Mouse (Mus musculus) limb, embryonic 12.5 days (tissue): ENCODE data around the gene P4ha2. TPM values are rescaled to one million over a fixed set of nuclear protein-coding genes. Genes with fewer than 3 reads are reported as not detected.

ENCODE experiments used
- ATAC-seq: fragments of 200-750 bp; cut with Nextera tagmentation; 2 replicates; pipeline ENCODE4 v1.8.0; 2017; ENCODE audit warnings: low read depth, moderate TSS enrichment; ENCODE audit not compliant: insufficient number of reproducible peaks, insufficient read depth, low FRiP score, low TSS enrichment
- H3K27ac ChIP-seq: fragments of 300-500 bp; sonication (generic); 2 replicates; pipeline ENCODE4 v1.5.1; 2016; ENCODE audit warnings: mild to moderate bottlenecking, moderate library complexity
- H3K27me3 ChIP-seq: fragments of 300-500 bp; sonication (generic); 2 replicates; pipeline ENCODE4 v1.6.1; 2016; ENCODE audit warnings: mild to moderate bottlenecking, moderate library complexity
- H3K36me3 ChIP-seq: fragments of 300-500 bp; sonication (generic); 2 replicates; pipeline ENCODE4 v1.6.1; 2016; ENCODE audit warnings: mild to moderate bottlenecking, moderate library complexity
- H3K4me1 ChIP-seq: fragments of 300-500 bp; sonication (generic); replicated peaks from 2 replicates; pipeline ENCODE4 v1.6.1; 2016
- H3K4me2 ChIP-seq: fragments of 300-500 bp; sonication (generic); 2 replicates; pipeline ENCODE4 v1.6.1; 2016; ENCODE audit warnings: mild to moderate bottlenecking, moderate library complexity
- H3K4me3 ChIP-seq: fragments of 300-500 bp; sonication (generic); replicated peaks from 2 replicates; pipeline ENCODE4 v1.5.1; 2016; ENCODE audit warnings: mild to moderate bottlenecking
- H3K9ac ChIP-seq: fragments of 300-500 bp; sonication (generic); replicated peaks from 2 replicates; pipeline ENCODE4 v1.6.1; 2016; ENCODE audit warnings: mild to moderate bottlenecking, moderate library complexity
- H3K9me3 ChIP-seq: fragments of 300-500 bp; sonication (generic); 2 replicates; pipeline ENCODE4 v1.6.1; 2016; ENCODE audit warnings: mild to moderate bottlenecking, moderate library complexity
- WGBS: fragments of 180-500 bp; shearing (Covaris S2); methylation state at CpG from one replicate; pipeline ENCODE4 v1.1.7; 2016; 5-methylcytosine and 5-hydroxymethylcytosine counted together
- polyA plus RNA-seq: library from polyadenylated mRNA; unstranded; fragments of >200 nt; fragmentation: Nextera tagmentation; extraction: Ambion mirVana; gene quantifications from 2 replicates; pipeline ENCODE4 v1.2.1, GENCODE M21; 2016

Gene P4ha2
- polyA plus RNA-seq, 1 experiment from 2014 or later = 52.7 TPM

DNA sequence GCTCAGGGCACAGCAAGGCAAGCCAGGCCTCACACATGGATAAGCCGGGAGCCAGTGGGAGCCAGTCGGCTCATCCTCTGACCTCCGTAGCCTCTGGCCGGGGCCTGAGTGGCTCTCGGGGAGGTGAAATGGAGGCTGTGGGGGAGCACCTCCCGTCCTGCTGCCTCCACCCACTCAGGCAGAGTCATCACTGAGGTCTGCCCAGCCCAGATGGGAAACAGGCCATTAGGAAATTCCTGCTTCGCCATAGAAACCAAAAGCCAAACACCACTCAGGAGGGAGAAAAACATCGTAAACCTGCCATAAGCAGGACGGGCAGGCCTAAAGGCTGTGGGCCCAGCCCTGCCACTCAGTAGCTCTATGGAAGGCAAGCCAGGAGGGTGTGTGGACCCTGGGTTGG, 39.6 kb upstream of the P4ha2 start:
- peak; percentile 60 for ATAC-seq
- peaks cover 92% of the 10 kb centered on the region for H3K4me1 ChIP-seq
- no peak overlapping the region for H3K4me3 ChIP-seq
- H3K27ac ChIP-seq = peak overlapping the region; percentile 94
- no peaks in the 10 kb centered on the region for H3K9me3 ChIP-seq
- peak overlapping the region; percentile 37 for H3K4me2 ChIP-seq
- H3K9ac ChIP-seq = peak overlapping the region; percentile 31; the same call in 1 of the 2 replicates
- H3K27me3 ChIP-seq = no peaks in the 10 kb centered on the region
- 4% methylated on average over 9 of the region's 9 CpGs for WGBS
- H3K36me3 ChIP-seq = peaks cover 60% of the 10 kb centered on the region

DNA sequence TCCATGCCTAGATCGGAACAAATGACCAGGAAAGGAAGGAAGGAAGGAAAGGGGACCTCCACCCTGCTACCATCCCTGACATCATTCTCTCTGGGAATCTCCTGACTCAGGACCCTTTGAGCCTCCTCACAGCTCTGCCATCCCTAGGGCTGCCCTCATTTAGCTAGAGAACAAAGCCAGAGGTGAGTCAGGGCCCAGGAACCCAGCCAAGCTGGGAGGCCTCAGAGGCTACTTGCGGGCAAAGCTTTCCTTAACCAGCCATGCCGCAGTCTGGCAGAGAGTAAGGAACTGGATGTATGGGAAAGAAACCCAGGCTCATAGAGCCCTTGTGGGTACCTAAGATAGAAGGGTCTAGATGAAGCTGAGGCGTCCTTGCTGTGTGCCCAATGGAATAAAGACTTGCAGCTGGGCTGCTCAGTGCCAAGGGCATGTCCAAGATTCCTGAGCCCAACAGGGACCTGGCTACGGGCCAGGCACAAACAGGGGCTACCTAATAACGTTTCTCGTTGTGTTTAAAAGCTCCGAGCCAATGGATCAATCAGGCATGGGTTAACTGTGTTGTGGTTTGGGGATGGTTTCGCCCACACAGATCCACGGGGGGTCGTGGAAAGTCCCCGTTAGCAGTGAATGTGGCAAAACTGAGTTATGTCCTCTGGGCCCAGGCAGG, 37.7 kb upstream of the P4ha2 start:
- Histone ChIP-seq H3K36me3 (peaks cover 54% of the 10 kb centered on the region), H3K4me1 (peaks cover 98% of the 10 kb centered on the region), H3K4me3 (no peak overlapping the region), H3K27ac (peak overlapping the region; percentile 94), H3K9ac (no peak overlapping the region; the same call in 1 of the 2 replicates), H3K4me2 (no peak overlapping the region), H3K27me3 (no peaks in the 10 kb centered on the region), H3K9me3 (no peaks in the 10 kb centered on the region)
- WGBS = 65% methylated on average over 12 of the region's 12 CpGs
- ATAC-seq = no peak

DNA sequence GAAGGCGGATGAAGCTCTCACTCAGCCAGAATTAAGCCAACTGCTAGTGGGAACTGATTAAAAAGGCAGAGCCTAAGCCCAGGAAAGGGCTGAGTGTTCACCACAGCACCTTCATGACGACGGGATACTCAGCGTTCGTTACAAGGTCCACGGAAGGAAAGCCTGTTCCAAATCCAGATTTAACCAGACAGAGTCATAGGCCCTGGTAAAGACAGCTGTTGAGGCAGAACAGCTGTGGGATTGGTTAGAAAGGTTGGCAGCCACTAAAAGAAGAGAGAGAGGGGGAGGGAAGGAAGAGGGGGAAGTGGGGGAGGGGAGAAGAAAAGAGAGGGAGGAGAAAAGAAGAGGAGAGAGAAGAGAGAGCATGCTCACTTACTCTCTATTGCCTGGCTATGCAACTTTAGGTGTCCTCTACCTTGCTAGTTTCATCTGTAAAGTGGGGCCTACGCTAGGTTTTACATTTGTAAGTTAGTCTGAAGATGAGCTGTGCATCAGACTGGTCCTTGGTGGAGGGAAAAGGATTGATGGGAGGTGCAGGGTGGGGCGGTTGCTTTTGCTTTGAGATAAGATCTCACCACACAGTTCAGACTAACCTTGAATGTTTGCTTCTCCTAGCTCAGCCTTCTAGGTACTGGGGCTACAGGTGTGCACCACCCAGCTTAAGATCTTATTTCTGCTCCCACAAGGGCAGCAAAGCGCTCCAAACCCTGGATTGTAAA, 37.0 kb upstream of the P4ha2 start:
- Histone ChIP-seq H3K4me1 (peaks cover 98% of the 10 kb centered on the region), H3K27ac (peak overlapping the region; percentile 94), H3K9me3 (no peaks in the 10 kb centered on the region), H3K27me3 (no peaks in the 10 kb centered on the region), H3K4me2 (no peak overlapping the region), H3K36me3 (peaks cover 54% of the 10 kb centered on the region), H3K4me3 (no peak overlapping the region), H3K9ac (no peak overlapping the region; the same call in 1 of the 2 replicates)
- ATAC-seq = no peak
- 62% methylated on average over 9 of the region's 9 CpGs for WGBS

DNA sequence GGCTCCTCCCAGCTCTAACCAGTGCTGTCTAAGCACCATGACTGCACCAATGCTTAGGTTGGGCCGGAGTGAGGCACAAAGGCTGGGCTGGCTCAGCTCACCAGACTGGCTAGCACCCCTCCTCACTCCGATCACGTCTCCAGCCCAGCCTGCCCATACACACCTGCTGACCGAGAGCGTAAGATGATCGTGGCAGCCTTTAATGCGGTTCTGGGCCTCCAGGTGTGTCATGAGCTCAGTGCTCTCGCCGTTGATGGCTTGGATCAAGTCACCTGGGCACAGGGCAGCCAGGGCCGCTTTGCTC, 36.5 kb upstream of the P4ha2 start:
- Histone ChIP-seq H3K4me1 (peaks cover 95% of the 10 kb centered on the region), H3K27me3 (no peaks in the 10 kb centered on the region), H3K4me3 (no peak overlapping the region), H3K9me3 (no peaks in the 10 kb centered on the region), H3K36me3 (peaks cover 54% of the 10 kb centered on the region), H3K9ac (no peak overlapping the region), H3K4me2 (no peak overlapping the region), H3K27ac (no peak overlapping the region)
- WGBS = 85% methylated on average over 10 of the region's 10 CpGs
- ATAC-seq = no peak

DNA sequence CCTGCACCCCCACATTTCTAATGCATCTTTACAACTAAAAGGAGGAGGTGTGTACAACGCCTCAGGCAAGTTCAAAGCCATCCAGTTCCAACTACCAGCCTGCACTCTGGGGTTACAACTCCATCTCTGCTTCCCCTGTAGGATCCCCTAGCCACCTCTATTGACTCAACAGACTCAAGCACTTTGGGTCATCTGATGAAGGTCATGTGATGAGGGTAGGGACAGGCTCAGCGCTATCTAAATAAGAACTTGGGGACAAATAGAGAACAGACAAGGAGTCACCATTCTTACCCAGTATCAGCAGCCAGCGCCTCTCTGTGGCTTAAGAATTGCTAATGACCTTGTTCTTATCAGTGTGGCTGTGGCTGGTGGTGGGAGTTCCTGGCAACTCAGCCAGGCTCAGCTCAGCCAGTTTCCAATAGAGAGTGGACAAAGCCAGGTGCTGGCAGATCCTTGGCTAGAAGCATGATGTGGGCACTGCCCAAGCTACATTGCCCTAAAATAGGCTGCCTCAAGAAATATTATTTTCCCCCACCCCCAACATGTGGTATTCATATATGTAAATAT, 35.4 kb upstream of the P4ha2 start:
- Histone ChIP-seq H3K9me3 (no peaks in the 10 kb centered on the region), H3K36me3 (peaks cover 50% of the 10 kb centered on the region), H3K4me1 (peaks cover 88% of the 10 kb centered on the region)

DNA sequence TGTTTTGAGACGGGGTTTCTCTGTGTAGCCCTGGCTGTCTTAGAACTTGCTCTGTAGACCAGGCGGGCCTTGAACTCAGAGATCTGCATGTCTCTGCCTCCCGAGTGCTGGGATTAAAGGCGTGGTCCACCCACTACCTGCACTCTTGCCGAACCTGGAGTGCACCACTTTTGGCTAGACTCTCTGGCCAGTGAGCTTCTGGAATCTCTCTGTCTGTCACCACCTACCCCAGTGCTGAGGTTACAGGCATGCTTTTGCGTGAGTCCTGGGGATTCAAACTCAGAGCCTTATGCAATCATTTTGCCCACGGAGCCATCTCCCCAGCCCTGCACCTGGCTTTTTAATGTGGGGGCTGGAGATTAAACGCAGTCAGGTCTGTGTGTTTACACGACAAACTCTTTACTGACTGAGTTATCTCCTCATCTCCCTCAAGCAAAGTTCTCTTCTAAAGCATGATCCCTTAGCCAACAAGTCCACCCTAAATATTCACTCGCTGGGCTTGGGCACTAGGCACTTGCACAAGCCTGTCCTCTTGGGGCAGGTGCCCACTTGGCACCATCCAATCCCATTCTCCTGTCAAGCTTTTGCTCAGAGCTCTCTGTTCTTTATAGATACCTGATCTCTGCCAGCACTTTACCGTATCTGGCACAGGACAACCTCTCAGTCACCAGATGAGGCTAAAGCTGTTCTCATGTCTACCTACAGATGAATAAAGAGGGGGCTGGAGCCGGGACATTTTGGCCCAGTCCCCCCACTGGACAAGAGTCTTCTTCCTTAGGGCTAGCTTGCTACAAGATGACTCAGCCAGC, 34.6 kb upstream of the P4ha2 start:
- no peak overlapping the region for H3K4me2 ChIP-seq
- no peak overlapping the region for H3K9ac ChIP-seq
- no peak overlapping the region for H3K27ac ChIP-seq
- H3K27me3 ChIP-seq = no peaks in the 10 kb centered on the region
- H3K4me1 ChIP-seq = peaks cover 84% of the 10 kb centered on the region
- peaks cover 46% of the 10 kb centered on the region for H3K36me3 ChIP-seq
- no peak overlapping the region for H3K4me3 ChIP-seq
- ATAC-seq = no peak
- WGBS = 83% methylated on average over 12 of the region's 12 CpGs
- H3K9me3 ChIP-seq = no peaks in the 10 kb centered on the region

More for the DNA sequence above, 35.4 kb upstream of the P4ha2 start:
- no peak overlapping the region for H3K27ac ChIP-seq
- 90% methylated on average over 3 of the region's 3 CpGs for WGBS
- no peak for ATAC-seq
- H3K27me3 ChIP-seq = no peaks in the 10 kb centered on the region
- no peak overlapping the region for H3K9ac ChIP-seq
- H3K4me3 ChIP-seq = no peak overlapping the region
- H3K4me2 ChIP-seq = no peak overlapping the region

DNA sequence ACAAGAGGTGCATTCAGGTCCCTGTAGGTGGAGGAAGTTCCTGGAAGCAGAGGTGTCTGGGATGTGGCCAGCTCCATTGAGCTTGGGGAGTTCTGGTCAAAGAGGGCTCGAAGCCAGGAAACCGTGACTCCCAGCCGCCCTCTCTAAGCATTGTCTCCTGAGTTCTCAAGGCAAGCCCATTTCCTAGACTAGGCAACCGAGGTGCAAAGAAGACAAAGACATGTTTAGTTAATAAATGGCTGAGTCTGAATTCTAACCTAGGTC, 34.0 kb upstream of the P4ha2 start:
- ATAC-seq = no peak
- Histone ChIP-seq H3K4me1 (peaks cover 79% of the 10 kb centered on the region), H3K27ac (no peak overlapping the region), H3K36me3 (peaks cover 44% of the 10 kb centered on the region), H3K9ac (no peak overlapping the region), H3K4me3 (no peak overlapping the region), H3K27me3 (no peaks in the 10 kb centered on the region), H3K9me3 (no peaks in the 10 kb centered on the region), H3K4me2 (peak overlapping the region; percentile 89; the same call in 1 of the 2 replicates)
- WGBS = 92% methylated on average over 4 of the region's 4 CpGs

DNA sequence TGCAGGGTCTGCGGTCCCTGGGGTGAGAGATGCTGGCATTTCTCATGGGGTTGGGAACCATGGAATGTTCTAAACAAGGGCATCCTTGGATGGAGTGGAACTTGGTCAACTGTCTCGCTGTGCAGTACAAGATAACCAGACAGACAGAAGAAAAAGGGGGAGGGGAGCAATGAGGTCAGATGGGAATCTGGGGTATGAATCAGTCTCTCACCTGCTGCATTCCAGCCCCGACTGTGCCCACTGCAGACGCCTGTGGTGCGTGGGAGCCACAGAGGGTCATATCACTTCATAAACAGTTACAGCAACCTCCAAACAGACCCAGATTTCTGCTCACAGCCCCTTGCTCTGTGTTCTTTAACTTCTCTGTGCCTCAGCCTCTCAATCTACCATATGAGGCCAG, 33.5 kb upstream of the P4ha2 start:
- peak overlapping the region; percentile 62 for H3K4me3 ChIP-seq
- peaks cover 41% of the 10 kb centered on the region for H3K36me3 ChIP-seq
- ATAC-seq = no peak
- peak overlapping the region; percentile 91; the same call in 1 of the 2 replicates for H3K27ac ChIP-seq
- H3K9me3 ChIP-seq = no peaks in the 10 kb centered on the region
- H3K9ac ChIP-seq = peak overlapping the region; percentile 85
- no peaks in the 10 kb centered on the region for H3K27me3 ChIP-seq
- H3K4me1 ChIP-seq = peaks cover 73% of the 10 kb centered on the region
- WGBS = 59% methylated on average over 5 of the region's 5 CpGs
- peak overlapping the region; percentile 89 for H3K4me2 ChIP-seq

DNA sequence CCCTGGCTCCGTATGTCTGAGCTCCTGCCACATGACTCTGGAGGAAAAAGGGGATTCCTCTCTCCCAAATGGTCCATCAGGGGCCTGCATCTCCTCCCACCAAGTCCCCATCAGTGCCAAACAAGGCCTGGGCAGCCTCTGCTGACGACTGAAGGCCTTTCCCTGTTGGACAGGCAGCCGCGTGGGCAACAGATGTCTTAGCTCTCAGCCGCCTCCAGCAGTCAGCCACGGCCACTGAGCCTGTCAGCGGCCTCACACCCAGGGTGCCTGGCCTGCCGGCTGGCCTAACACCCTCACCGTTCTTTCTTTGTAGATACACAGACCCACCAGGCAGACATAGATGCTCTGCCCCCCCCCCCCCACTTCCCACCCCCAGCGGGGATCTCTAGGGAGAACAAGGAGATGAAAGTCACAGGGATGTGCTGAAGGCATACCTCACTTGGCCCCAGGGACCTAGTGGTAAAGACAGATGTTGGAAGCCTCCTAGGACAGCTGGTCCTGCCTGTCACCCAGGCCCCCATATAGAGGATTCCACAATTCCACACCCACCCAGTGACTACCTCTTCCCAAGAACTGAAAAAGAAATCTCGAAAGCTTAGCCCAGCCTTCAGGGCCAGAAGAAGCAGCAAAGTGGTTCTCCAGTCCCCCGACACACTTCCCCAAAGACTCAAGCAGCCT, 32.4 kb upstream of the P4ha2 start:
- WGBS = 8% methylated on average over 12 of the region's 12 CpGs
- H3K4me2 ChIP-seq = peak overlapping the region; percentile 89
- peak overlapping the region; percentile 62 for H3K4me3 ChIP-seq
- peak overlapping the region; percentile 85 for H3K9ac ChIP-seq
- no peak for ATAC-seq
- peaks cover 31% of the 10 kb centered on the region for H3K36me3 ChIP-seq
- peak overlapping the region; percentile 91 for H3K27ac ChIP-seq
- H3K4me1 ChIP-seq = peaks cover 70% of the 10 kb centered on the region
- no peaks in the 10 kb centered on the region for H3K9me3 ChIP-seq
- H3K27me3 ChIP-seq = no peaks in the 10 kb centered on the region

DNA sequence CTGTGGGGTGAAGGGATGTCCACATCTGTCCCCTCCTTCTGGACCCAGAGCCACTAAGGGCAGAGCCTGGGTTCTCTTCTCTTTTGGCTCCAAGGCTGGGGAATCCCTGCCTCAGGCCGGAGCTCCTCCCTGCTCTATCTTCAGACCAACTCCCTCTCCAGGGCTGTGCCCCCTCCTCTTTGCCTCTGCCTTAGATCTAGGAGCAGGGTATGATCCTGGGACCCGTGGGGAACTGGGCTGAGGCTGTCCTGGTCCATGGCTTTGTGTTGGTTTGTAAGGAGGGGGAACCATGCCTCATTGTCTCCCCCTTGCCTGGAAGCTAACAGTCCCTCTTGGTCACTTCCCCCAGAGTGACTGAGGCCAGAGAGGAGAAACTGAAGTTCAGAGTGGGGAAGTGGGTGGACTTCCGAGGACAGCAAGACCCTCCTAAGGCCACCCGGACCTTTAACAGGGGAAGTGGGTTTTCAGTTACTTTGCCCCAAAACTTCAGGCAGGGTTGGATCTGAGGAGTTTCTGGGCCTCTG, 31.8 kb upstream of the P4ha2 start:
- 0 out of 2 replicates have a peak, but pooled peaks have one; percentile 5 for ATAC-seq
- H3K27ac ChIP-seq = peak overlapping the region; percentile 91
- peak overlapping the region; percentile 62 for H3K4me3 ChIP-seq
- no peaks in the 10 kb centered on the region for H3K9me3 ChIP-seq
- H3K4me1 ChIP-seq = peaks cover 67% of the 10 kb centered on the region
- WGBS = 10% methylated on average over 4 of the region's 4 CpGs
- H3K9ac ChIP-seq = peak overlapping the region; percentile 85
- peaks cover 26% of the 10 kb centered on the region for H3K36me3 ChIP-seq
- peak overlapping the region; percentile 89 for H3K4me2 ChIP-seq
- no peaks in the 10 kb centered on the region for H3K27me3 ChIP-seq
